In the genomic region with DNA sequence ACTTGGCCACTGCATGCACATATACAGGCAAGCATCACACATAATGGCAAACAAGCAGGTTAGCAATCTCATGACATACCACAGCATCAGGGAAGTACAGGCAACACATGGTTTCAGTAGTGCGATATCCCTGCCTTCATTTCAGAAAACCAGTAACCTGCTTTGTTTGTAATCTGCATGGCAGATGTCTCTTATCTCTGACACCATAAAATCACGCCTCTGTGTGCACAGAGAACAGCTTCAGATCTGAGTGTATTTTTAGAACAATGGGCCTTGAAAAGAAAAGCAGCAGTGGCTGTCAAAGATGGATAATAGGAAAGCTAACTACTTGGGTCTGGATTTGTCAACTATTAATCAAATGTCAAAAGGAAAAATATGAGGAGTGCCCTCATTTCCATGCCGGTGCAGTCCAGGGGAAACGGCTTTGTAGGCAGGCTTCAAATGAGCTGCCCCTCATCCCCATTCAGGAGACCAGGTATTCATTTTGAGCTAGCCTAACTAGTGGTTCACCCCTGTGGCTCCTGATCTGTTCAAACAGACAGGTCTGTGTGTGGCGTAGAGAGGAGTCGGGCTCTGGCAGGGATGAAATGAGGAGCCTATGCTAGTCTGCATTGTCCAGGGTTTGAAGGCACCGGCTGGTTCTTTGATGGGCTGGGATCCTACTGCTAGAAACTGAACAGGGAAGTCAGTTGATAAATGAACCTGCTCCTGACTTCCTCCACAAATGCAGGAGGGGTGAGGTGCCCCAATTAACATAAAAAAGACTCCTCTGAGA, we compare ENCODE assay signal across 16 mouse cellular contexts. TPM values are rescaled to one million over a fixed set of nuclear protein-coding genes. Genes with fewer than 3 reads are reported as not detected.
DNase-seq lines count a peak whose midpoint lies in the region; ATAC-seq lines count a peak whose summit lies in the region.
"Had no signal": no experiment of that assay in that cellular context is flagged by ENCODE, and none has a peak within 500 bp of the region (broad histone marks: within the 10 kb centered on the region; RNA-seq: fewer than 3 reads in every experiment).

No protein-coding gene starts in this region.

- no peak overlapping the region for H3K4me2 ChIP-seq in hindbrain, embryonic 11.5 days (replicated peaks; ENCODE audit: low read depth, low read length)
- H3K4me2 ChIP-seq in forebrain, embryonic 15.5 days (replicated peaks): no peak overlapping the region
- no peak overlapping the region for H3K4me2 ChIP-seq in intestine, embryonic 14.5 days (ENCODE audit: low read length)
- H3K4me2 ChIP-seq in midbrain, embryonic 15.5 days: no peak overlapping the region
- H3K4me2 ChIP-seq: embryonic facial prominence, embryonic 15.5 days; kidney, embryonic 15.5 days; limb, embryonic 13.5 days had no signal

- no peak overlapping the region for H3K4me3 ChIP-seq in hindbrain, embryonic 11.5 days (ENCODE audit: low read depth, low read length)
- no peak overlapping the region for H3K4me3 ChIP-seq in hindbrain, embryonic 10.5 days
- no peak overlapping the region for H3K4me3 ChIP-seq in forebrain, embryonic 15.5 days
- no peak overlapping the region for H3K4me3 ChIP-seq in intestine, embryonic 14.5 days (ENCODE audit: low read depth, low read length)
- no peak overlapping the region for H3K4me3 ChIP-seq in midbrain, embryonic 15.5 days
- H3K4me3 ChIP-seq: embryonic facial prominence, embryonic 15.5 days; kidney, embryonic 15.5 days; limb, embryonic 13.5 days had no signal

- intact Hi-C loops in heart, postnatal 14 days (cut with DNase I): loop anchor here (2.0 kb wide), 1 partner anchor 352 kb away; no protein-coding TSS in a partner anchor

- DNase-seq in hindbrain, embryonic 11.5 days (ENCODE audit: low spot score): peak; percentile 1
- no peak for DNase-seq in hindbrain, embryonic 10.5 days (ENCODE audit: low spot score)
- no peak for DNase-seq in intestine, embryonic 14.5 days (ENCODE audit: low spot score)
- DNase-seq in cerebellum, adult 9-11 months: no peak
- DNase-seq in kidney, adult 8-10 months: no peak
- DNase-seq in heart, postnatal 14 days: no peak
- DNase-seq: cerebellum, adult 8-10 months; gastrocnemius, postnatal 14 days; heart, postnatal 36 days; lung, postnatal 4 days; right cerebral cortex, postnatal 14 days had no signal

- ATAC-seq in hindbrain, embryonic 11.5 days (ENCODE audit: low FRiP score): no peak
- no peak for ATAC-seq in forebrain, embryonic 15.5 days (replicated peaks)
- ATAC-seq in intestine, embryonic 14.5 days (replicated peaks; ENCODE audit: low FRiP score, low TSS enrichment, low read depth): 0 out of 2 replicates have a peak, but pooled peaks have one; percentile 19
- peak; percentile 68; the same call in 1 of the 2 replicates for ATAC-seq in midbrain, embryonic 15.5 days (replicated peaks)

- no peaks in the 10 kb centered on the region for H3K36me3 ChIP-seq in hindbrain, embryonic 11.5 days (ENCODE audit: control insufficient read depth, insufficient read depth, low read length)
- H3K36me3 ChIP-seq in hindbrain, embryonic 10.5 days: peaks cover 60% of the 10 kb centered on the region
- H3K36me3 ChIP-seq in forebrain, embryonic 15.5 days: peaks cover 13% of the 10 kb centered on the region; the same call in 1 of the 2 replicates
- H3K36me3 ChIP-seq in intestine, embryonic 14.5 days (ENCODE audit: control insufficient read depth, insufficient read depth, low read length): peaks cover 15% of the 10 kb centered on the region
- no peaks in the 10 kb centered on the region for H3K36me3 ChIP-seq in midbrain, embryonic 15.5 days (replicated peaks)

- H3K4me1 ChIP-seq in hindbrain, embryonic 11.5 days (replicated peaks; ENCODE audit: control insufficient read depth, insufficient read depth, low read length): peaks cover 2% of the 10 kb centered on the region; the same call in 1 of the 2 replicates
- H3K4me1 ChIP-seq in hindbrain, embryonic 10.5 days (replicated peaks): peaks cover 16% of the 10 kb centered on the region
- peaks cover 42% of the 10 kb centered on the region for H3K4me1 ChIP-seq in forebrain, embryonic 15.5 days
- peaks cover 3% of the 10 kb centered on the region for H3K4me1 ChIP-seq in intestine, embryonic 14.5 days (replicated peaks; ENCODE audit: control insufficient read depth, insufficient read depth, low read length)
- peaks cover 53% of the 10 kb centered on the region for H3K4me1 ChIP-seq in midbrain, embryonic 15.5 days
- H3K4me1 ChIP-seq: embryonic facial prominence, embryonic 15.5 days had no signal

- 55% methylated on average over 7 of the region's 7 CpGs for WGBS in hindbrain, embryonic 11.5 days
- WGBS in hindbrain, embryonic 10.5 days: 78% methylated on average over 7 of the region's 7 CpGs
- 61% methylated on average over 7 of the region's 7 CpGs for WGBS in forebrain, embryonic 15.5 days
- WGBS in intestine, embryonic 14.5 days: 60% methylated on average over 7 of the region's 7 CpGs
- WGBS in midbrain, embryonic 15.5 days: 59% methylated on average over 7 of the region's 7 CpGs

- no peak overlapping the region for H3K9ac ChIP-seq in hindbrain, embryonic 11.5 days (ENCODE audit: low read depth, low read length)
- H3K9ac ChIP-seq in forebrain, embryonic 15.5 days (replicated peaks): no peak overlapping the region
- H3K9ac ChIP-seq in intestine, embryonic 14.5 days (ENCODE audit: low read length): no peak overlapping the region
- H3K9ac ChIP-seq in midbrain, embryonic 15.5 days: no peak overlapping the region
- H3K9ac ChIP-seq: embryonic facial prominence, embryonic 15.5 days; kidney, embryonic 15.5 days; limb, embryonic 13.5 days had no signal

- H3K9me3 ChIP-seq in hindbrain, embryonic 11.5 days (ENCODE audit: control insufficient read depth, low read length): no peaks in the 10 kb centered on the region
- no peaks in the 10 kb centered on the region for H3K9me3 ChIP-seq in hindbrain, embryonic 10.5 days
- H3K9me3 ChIP-seq in forebrain, embryonic 15.5 days: no peaks in the 10 kb centered on the region
- no peaks in the 10 kb centered on the region for H3K9me3 ChIP-seq in intestine, embryonic 14.5 days (ENCODE audit: control insufficient read depth, low read length)
- H3K9me3 ChIP-seq in midbrain, embryonic 15.5 days: no peaks in the 10 kb centered on the region
- H3K9me3 ChIP-seq: embryonic facial prominence, embryonic 15.5 days; kidney, embryonic 15.5 days; limb, embryonic 13.5 days had no signal

- H3K27me3 ChIP-seq in hindbrain, embryonic 11.5 days (ENCODE audit: control insufficient read depth, insufficient read depth, low read length): no peaks in the 10 kb centered on the region
- no peaks in the 10 kb centered on the region for H3K27me3 ChIP-seq in hindbrain, embryonic 10.5 days (ENCODE audit: insufficient read depth, poor library complexity, severe bottlenecking)
- H3K27me3 ChIP-seq in forebrain, embryonic 15.5 days: no peaks in the 10 kb centered on the region
- H3K27me3 ChIP-seq in intestine, embryonic 14.5 days (replicated peaks; ENCODE audit: control insufficient read depth, insufficient read depth, low read length): no peaks in the 10 kb centered on the region
- no peaks in the 10 kb centered on the region for H3K27me3 ChIP-seq in midbrain, embryonic 15.5 days (replicated peaks)
- H3K27me3 ChIP-seq: embryonic facial prominence, embryonic 15.5 days; kidney, embryonic 15.5 days; limb, embryonic 13.5 days had no signal

- H3K27ac ChIP-seq in hindbrain, embryonic 11.5 days (ENCODE audit: low read depth, low read length): peak overlapping the region; percentile 12; the same call in 1 of the 2 replicates
- no peak overlapping the region for H3K27ac ChIP-seq in hindbrain, embryonic 10.5 days
- peak overlapping the region; percentile 68 for H3K27ac ChIP-seq in forebrain, embryonic 15.5 days (replicated peaks)
- H3K27ac ChIP-seq in intestine, embryonic 14.5 days (ENCODE audit: low read depth): no peak overlapping the region; the same call in 1 of the 2 replicates
- H3K27ac ChIP-seq in midbrain, embryonic 15.5 days: peak overlapping the region; percentile 55
- H3K27ac ChIP-seq: embryonic facial prominence, embryonic 15.5 days; kidney, embryonic 15.5 days; limb, embryonic 13.5 days had no signal

RNA-seq across cellular contexts. Expression of a gene that starts 39.6 kb away (rescaled TPM):
- 21.9 and 22.7 TPM in 2 replicates for polyA plus RNA-seq in hindbrain, embryonic 11.5 days (2014; fragmentation: Nextera tagmentation; extraction: Ambion mirVana)
- 36.5 and 39.7 TPM in 2 replicates for polyA plus RNA-seq in hindbrain, embryonic 10.5 days (2016; fragmentation: Nextera tagmentation; extraction: Ambion mirVana)
- 21.3 and 22.2 TPM in 2 replicates for polyA plus RNA-seq in forebrain, embryonic 15.5 days (2015; fragmentation: Nextera tagmentation; extraction: Ambion mirVana)
- 24.4 and 25.5 TPM in 2 replicates for polyA plus RNA-seq in intestine, embryonic 14.5 days (2014; fragmentation: Nextera tagmentation; extraction: Ambion mirVana)
- 17.4 and 19.5 TPM in 2 replicates for polyA plus RNA-seq in midbrain, embryonic 15.5 days (2015; fragmentation: Nextera tagmentation; extraction: Ambion mirVana)
- total RNA-seq in heart, postnatal 14 days (2021): 10 to 100 TPM; 22.0 to 22.5 TPM

RNA-seq across cellular contexts. Expression of a gene that starts 39.7 kb away (rescaled TPM):
- polyA plus RNA-seq in hindbrain, embryonic 11.5 days (2014; fragmentation: Nextera tagmentation; extraction: Ambion mirVana): 56.2 and 67.4 TPM in 2 replicates
- polyA plus RNA-seq in hindbrain, embryonic 10.5 days (2016; fragmentation: Nextera tagmentation; extraction: Ambion mirVana): 55.7 and 56.8 TPM in 2 replicates
- 38.9 and 44.1 TPM in 2 replicates for polyA plus RNA-seq in forebrain, embryonic 15.5 days (2015; fragmentation: Nextera tagmentation; extraction: Ambion mirVana)
- polyA plus RNA-seq in intestine, embryonic 14.5 days (2014; fragmentation: Nextera tagmentation; extraction: Ambion mirVana): 44.6 and 48.2 TPM in 2 replicates
- polyA plus RNA-seq in midbrain, embryonic 15.5 days (2015; fragmentation: Nextera tagmentation; extraction: Ambion mirVana): 34.7 and 36.6 TPM in 2 replicates
- total RNA-seq in heart, postnatal 14 days (2021): 10 to 100 TPM; 29.6 to 31.1 TPM

Comparison
In these comparisons a context has a peak if more than half of its experiments do, and no peak if none do; other contexts are left out.
1. H3K27ac ChIP-seq: peak in hindbrain, embryonic 11.5 days (single experiment), forebrain, embryonic 15.5 days (single experiment) and midbrain, embryonic 15.5 days (single experiment); none in hindbrain, embryonic 10.5 days (single experiment) and intestine, embryonic 14.5 days (single experiment).
2. ATAC-seq: peak in intestine, embryonic 14.5 days (single experiment) and midbrain, embryonic 15.5 days (single experiment); none in hindbrain, embryonic 11.5 days (single experiment) and forebrain, embryonic 15.5 days (single experiment).